Mouse (Mus musculus): Measurements from ENCODE around the gene Espn.

DNA sequence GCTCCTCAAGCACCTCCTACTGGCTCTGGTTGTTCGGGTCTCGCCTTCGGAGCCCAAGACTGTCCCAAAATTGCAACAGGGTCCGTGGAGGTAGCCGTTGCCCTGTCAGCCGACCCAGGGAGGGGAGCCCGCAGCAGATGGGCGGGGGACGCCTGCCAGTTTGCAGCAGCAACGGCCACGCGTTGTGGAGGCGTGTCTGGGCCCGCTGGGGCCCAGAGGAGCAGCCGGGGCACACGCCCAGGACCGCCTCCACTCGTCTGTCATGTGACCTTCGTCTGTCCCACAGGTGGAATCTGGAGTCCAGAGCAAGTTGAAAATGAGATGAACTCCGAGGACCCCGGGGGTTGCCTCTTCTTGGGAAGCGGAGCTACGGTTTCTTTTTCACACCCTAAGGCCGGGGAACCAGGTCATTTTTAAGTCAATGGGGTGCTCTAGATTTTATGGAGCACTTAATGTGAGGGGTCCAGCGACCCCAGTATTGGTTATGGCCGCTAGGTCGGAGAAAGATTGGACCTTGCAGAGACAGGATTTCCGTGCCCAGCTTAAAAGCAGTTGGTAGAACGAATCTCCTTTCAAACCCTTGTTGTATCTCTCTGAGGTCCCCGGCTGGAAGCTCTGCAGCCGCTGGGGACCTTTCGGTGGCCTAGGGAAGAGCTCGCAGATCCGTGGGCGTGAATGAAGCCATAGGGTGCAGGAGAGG, 6.6 kb upstream of the Espn start, which contains the start of gene Hes2:
- TF ChIP-seq CTCF (IDR thresholded peaks at IDR 0.05) = no peak
- TF ChIP-seq EP300 (IDR thresholded peaks at IDR 0.05) = no peak

All from lung, postnatal 0 days (tissue).